Mouse (Mus musculus) thymus, postnatal 14 days (tissue): Measurements from ENCODE around the gene Urod.
A peak's percentile ranks its signal among the peaks of the same experiment; 100 is the strongest.

Experiments used
- DNase-seq: peaks from one replicate; pipeline ENCODE4 v3.0.0; 2021

The Urod gene

GRCm38 (mm10) chr4:116995131-116995797 lies 1.1 kb upstream of the Urod start, which contains the start of gene Hectd3:
Gene Hectd3, plus strand, starts transcription at chr4:116995317.
- DNase-seq, result peak; percentile 65

GRCm38 (mm10) chr4:116991366-116991765 lies 2.8 kb downstream of the Urod start:
- peak; percentile 80 for DNase-seq

- DNase-seq, result no peak
Observed at GRCm38 (mm10) chr4:116989731-116990130, 4.5 kb downstream of the Urod start.

- no peak for DNase-seq
Observed at GRCm38 (mm10) chr4:116987122-116987456, 7.1 kb downstream of the Urod start.

- peak; percentile 76 for DNase-seq
Observed at GRCm38 (mm10) chr4:116986400-116987121, 7.7 kb downstream of the Urod start.

- no peak for DNase-seq
Observed at GRCm38 (mm10) chr4:116985681-116986080, 8.5 kb downstream of the Urod start.

GRCm38 (mm10) chr4:116976503-116976902 lies 17.7 kb downstream of the Urod start:
- DNase-seq, result no peak

GRCm38 (mm10) chr4:116954951-116955350 lies 39.3 kb downstream of the Urod start:
- no peak for DNase-seq

GRCm38 (mm10) chr4:116951642-116952041 lies 42.6 kb downstream of the Urod start:
- no peak for DNase-seq

- no peak for DNase-seq
Observed at GRCm38 (mm10) chr4:116944055-116944454, 50.2 kb downstream of the Urod start.

- DNase-seq, result no peak
Observed at GRCm38 (mm10) chr4:116942695-116943094, 51.5 kb downstream of the Urod start.
